Mouse (Mus musculus) forebrain, embryonic 15.5 days (tissue): ENCODE data around the gene Osgep. TPM values are rescaled to one million over a fixed set of nuclear protein-coding genes. Genes with fewer than 3 reads are reported as not detected.
"Not testable (repeated sequence)": the region's sequence is repeated elsewhere in the genome, so short reads cannot be mapped to it uniquely, and the experiment has no call there.

Experiments
- ATAC-seq: fragments of 200-750 bp; cut with Nextera tagmentation; replicated peaks from 2 replicates; pipeline ENCODE4 v1.8.0; 2017; ENCODE audit warnings: mild to moderate bottlenecking, moderate TSS enrichment, moderate library complexity
- H3K27ac ChIP-seq: fragments of 300-500 bp; sonication (generic); replicated peaks from 2 replicates; pipeline ENCODE4 v1.5.1; 2015; ENCODE audit warnings: mild to moderate bottlenecking, inconsistent platforms
- H3K27me3 ChIP-seq: fragments of 300-500 bp; sonication (generic); 2 replicates; pipeline ENCODE4 v1.6.1; 2015; ENCODE audit warnings: inconsistent platforms
- H3K36me3 ChIP-seq: fragments of 300-500 bp; sonication (generic); 2 replicates; pipeline ENCODE4 v1.6.1; 2015; ENCODE audit warnings: mild to moderate bottlenecking, inconsistent platforms
- H3K4me1 ChIP-seq: fragments of 300-500 bp; sonication (generic); 2 replicates; pipeline ENCODE4 v1.6.1; 2015; ENCODE audit warnings: inconsistent platforms
- H3K4me2 ChIP-seq: fragments of 300-500 bp; sonication (generic); replicated peaks from 2 replicates; pipeline ENCODE4 v1.6.1; 2015; ENCODE audit warnings: mild to moderate bottlenecking, inconsistent platforms
- H3K4me3 ChIP-seq: fragments of 300-500 bp; sonication (generic); 2 replicates; pipeline ENCODE4 v1.5.1; 2015; ENCODE audit warnings: mild to moderate bottlenecking, inconsistent platforms
- H3K9ac ChIP-seq: fragments of 300-500 bp; sonication (generic); replicated peaks from 2 replicates; pipeline ENCODE4 v1.6.1; 2015; ENCODE audit warnings: mild to moderate bottlenecking, inconsistent platforms
- H3K9me3 ChIP-seq: fragments of 300-500 bp; sonication (generic); 2 replicates; pipeline ENCODE4 v1.6.1; 2016; ENCODE audit warnings: inconsistent platforms
- WGBS: fragments of 180-500 bp; shearing (Covaris S2); methylation state at CpG from one replicate; pipeline ENCODE4 v1.1.7; 2015; ENCODE audit warnings: mixed read lengths; 5-methylcytosine and 5-hydroxymethylcytosine counted together
- polyA plus RNA-seq: library from polyadenylated mRNA; unstranded; fragments of >200 nt; fragmentation: Nextera tagmentation; extraction: Ambion mirVana; gene quantifications from 2 replicates; pipeline ENCODE4 v1.2.1, GENCODE M21; 2015

The Osgep gene
- 145 and 150 TPM in 2 replicates for polyA plus RNA-seq

- under 1% methylated on average over 57 of the region's 57 CpGs for WGBS
- ATAC-seq, result peak; percentile 95
- Histone ChIP-seq H3K36me3 (peaks cover 35% of the 10 kb centered on the region), H3K4me1 (peaks cover 35% of the 10 kb centered on the region), H3K4me2 (peak within 1 kb of the TSS; percentile 91), H3K27ac (peak within 1 kb of the TSS; percentile 93), H3K9ac (peak within 1 kb of the TSS; percentile 93), H3K4me3 (peak within 1 kb of the TSS; percentile 95), H3K9me3 (no peaks in the 10 kb centered on the region), H3K27me3 (no peaks in the 10 kb centered on the region)
Observed at GRCm38 (mm10) chr14:50924281-50925064, at the start of gene Osgep, which contains the start of gene Apex1. Gene Osgep (minus strand): TSS chr14:50924893. Gene Apex1 (plus strand): TSS chr14:50924968.

- no peak overlapping the region for H3K9ac ChIP-seq
- ATAC-seq, result no peak
- H3K4me2 ChIP-seq, result no peak overlapping the region
- H3K4me3 ChIP-seq, result no peak overlapping the region
- H3K9me3 ChIP-seq, result no peaks in the 10 kb centered on the region
- no peak overlapping the region for H3K27ac ChIP-seq
- H3K4me1 ChIP-seq, result peaks cover 10% of the 10 kb centered on the region
- H3K36me3 ChIP-seq, result no peaks in the 10 kb centered on the region
- H3K27me3 ChIP-seq, result no peaks in the 10 kb centered on the region
- 12% methylated on average over 4 of the region's 4 CpGs for WGBS
Observed at GRCm38 (mm10) chr14:50973700-50974099, 49.0 kb upstream of the Osgep start.

- H3K4me2 ChIP-seq, H3K36me3 ChIP-seq, H3K27ac ChIP-seq, ATAC-seq, H3K9ac ChIP-seq, H3K9me3 ChIP-seq, H3K4me3 ChIP-seq, H3K4me1 ChIP-seq, H3K27me3 ChIP-seq: not testable (repeated sequence)
- WGBS, result 89% methylated on average over 5 of the region's 5 CpGs
Observed at GRCm38 (mm10) chr14:50973054-50973453, 48.4 kb upstream of the Osgep start.

GRCm38 (mm10) chr14:50970822-50971221 lies 46.1 kb upstream of the Osgep start:
- Histone ChIP-seq H3K36me3 (no peaks in the 10 kb centered on the region), H3K4me3 (no peak overlapping the region), H3K9ac (no peak overlapping the region), H3K9me3 (no peaks in the 10 kb centered on the region), H3K4me2 (no peak overlapping the region), H3K4me1 (peaks cover 10% of the 10 kb centered on the region), H3K27me3 (no peaks in the 10 kb centered on the region), H3K27ac (no peak overlapping the region)
- ATAC-seq, result no peak
- WGBS, result 89% methylated on average over 1 of the region's 1 CpGs

GRCm38 (mm10) chr14:50969558-50970544 lies 45.2 kb upstream of the Osgep start:
- H3K4me2 ChIP-seq, result peak overlapping the region; percentile 23
- WGBS, result 9% methylated on average over 12 of the region's 12 CpGs
- H3K4me1 ChIP-seq, result peaks cover 10% of the 10 kb centered on the region
- ATAC-seq, result peak; percentile 82
- no peak overlapping the region for H3K4me3 ChIP-seq
- no peaks in the 10 kb centered on the region for H3K36me3 ChIP-seq
- no peaks in the 10 kb centered on the region for H3K9me3 ChIP-seq
- 0 out of 2 replicates have a peak overlapping the region, but pooled peaks have one; percentile 3 for H3K9ac ChIP-seq
- peak overlapping the region; percentile 63; the same call in 1 of the 2 replicates for H3K27ac ChIP-seq
- H3K27me3 ChIP-seq, result no peaks in the 10 kb centered on the region

- H3K4me2 ChIP-seq, result no peak overlapping the region
- H3K27me3 ChIP-seq, result no peaks in the 10 kb centered on the region
- 0 out of 2 replicates have a peak, but pooled peaks have one; percentile 53 for ATAC-seq
- no peaks in the 10 kb centered on the region for H3K36me3 ChIP-seq
- no peak overlapping the region for H3K4me3 ChIP-seq
- no peaks in the 10 kb centered on the region for H3K9me3 ChIP-seq
- no peak overlapping the region for H3K9ac ChIP-seq
- peaks cover 10% of the 10 kb centered on the region for H3K4me1 ChIP-seq
- WGBS, result 7% methylated on average over 1 of the region's 1 CpGs
- 0 out of 2 replicates have a peak overlapping the region, but pooled peaks have one; percentile 40 for H3K27ac ChIP-seq
Observed at GRCm38 (mm10) chr14:50969041-50969440, 44.3 kb upstream of the Osgep start.

- WGBS, result 78% methylated on average over 5 of the region's 5 CpGs
Observed at GRCm38 (mm10) chr14:50968216-50968980, 43.7 kb upstream of the Osgep start.

GRCm38 (mm10) chr14:50958289-50958995 lies 33.7 kb upstream of the Osgep start:
- not testable (repeated sequence) for H3K9me3 ChIP-seq, ATAC-seq, H3K36me3 ChIP-seq, H3K4me1 ChIP-seq, H3K27me3 ChIP-seq, H3K9ac ChIP-seq, H3K27ac ChIP-seq, H3K4me2 ChIP-seq, H3K4me3 ChIP-seq
- 92% methylated on average over 5 of the region's 5 CpGs for WGBS

More at GRCm38 (mm10) chr14:50968216-50968980, 43.7 kb upstream of the Osgep start:
- no peak overlapping the region for H3K4me3 ChIP-seq
- no peak overlapping the region for H3K9ac ChIP-seq
- no peaks in the 10 kb centered on the region for H3K27me3 ChIP-seq
- H3K4me1 ChIP-seq, result peaks cover 10% of the 10 kb centered on the region
- no peak overlapping the region for H3K4me2 ChIP-seq
- ATAC-seq, result no peak
- no peaks in the 10 kb centered on the region for H3K36me3 ChIP-seq
- no peaks in the 10 kb centered on the region for H3K9me3 ChIP-seq
- no peak overlapping the region for H3K27ac ChIP-seq

GRCm38 (mm10) chr14:50957146-50957545 lies 32.5 kb upstream of the Osgep start:
- H3K9me3 ChIP-seq, H3K4me3 ChIP-seq, ATAC-seq, H3K4me1 ChIP-seq, H3K9ac ChIP-seq, H3K4me2 ChIP-seq, H3K36me3 ChIP-seq, H3K27ac ChIP-seq, H3K27me3 ChIP-seq: not testable (repeated sequence)
- 67% methylated on average over 3 of the region's 3 CpGs for WGBS

- H3K9ac ChIP-seq, H3K9me3 ChIP-seq, ATAC-seq, H3K36me3 ChIP-seq, H3K27ac ChIP-seq, H3K4me1 ChIP-seq, H3K27me3 ChIP-seq, H3K4me3 ChIP-seq, H3K4me2 ChIP-seq: not testable (repeated sequence)
- 79% methylated on average over 6 of the region's 6 CpGs for WGBS
Observed at GRCm38 (mm10) chr14:50956724-50957123, 32.0 kb upstream of the Osgep start.

GRCm38 (mm10) chr14:50955942-50956508 lies 31.3 kb upstream of the Osgep start, which contains the start of gene Pnp2:
Gene Pnp2 (plus strand): TSS chr14:50955992.
- not testable (repeated sequence) for H3K36me3 ChIP-seq, H3K4me1 ChIP-seq, H3K27ac ChIP-seq, H3K9me3 ChIP-seq, H3K9ac ChIP-seq, H3K27me3 ChIP-seq
- peak within 1 kb of the TSS; percentile 34 for H3K4me2 ChIP-seq
- peak; percentile 94 for ATAC-seq
- 6% methylated on average over 18 of the region's 19 CpGs for WGBS
- H3K4me3 ChIP-seq, result 0 out of 2 replicates have a peak within 1 kb of the TSS, but pooled peaks have one; percentile 8
